Mouse (Mus musculus): ENCODE data around the gene Crip1.

GRCm38 (mm10) chr12:113097040-113097439, 49.1 kb upstream of the Crip1 start:
- no peak for TF ChIP-seq GATA1 (IDR thresholded peaks at IDR 0.05; ENCODE audit: low read length)
- TF ChIP-seq TAL1 (IDR thresholded peaks at IDR 0.05; ENCODE audit: low read length): no peak

Data from erythroblast, embryonic 14.5 days (primary cell).